Comparison of ENCODE assay signal across 25 mouse cellular contexts in the genomic region with DNA sequence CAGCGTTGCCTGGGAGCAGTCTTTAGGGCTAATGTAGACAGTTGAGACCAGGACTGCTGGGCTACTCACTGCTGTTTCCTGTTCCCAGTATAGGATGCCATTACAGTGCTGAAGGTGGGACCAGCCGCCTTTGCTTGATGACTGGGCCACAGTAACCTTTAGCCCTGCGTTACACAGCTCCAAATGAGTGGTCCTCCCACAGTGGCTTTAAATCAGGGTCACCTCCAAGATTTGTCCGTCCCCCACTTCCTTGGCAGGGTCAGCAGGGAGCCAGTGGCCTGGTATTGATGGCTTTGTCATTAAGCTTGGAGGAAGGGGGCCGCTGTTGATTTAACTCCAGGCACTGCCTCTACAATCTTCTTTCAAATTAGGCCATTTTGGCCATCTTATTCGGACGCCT. TPM values are rescaled to one million over a fixed set of nuclear protein-coding genes. Genes with fewer than 3 reads are reported as not detected.
DNase-seq lines count a peak whose midpoint lies in the region; ATAC-seq and TF ChIP-seq lines count a peak whose summit lies in the region.
"Had no signal": no experiment of that assay in that cellular context is flagged by ENCODE, and none has a peak within 500 bp of the region (broad histone marks: within the 10 kb centered on the region; RNA-seq: fewer than 3 reads in every experiment).

No protein-coding gene starts in this region.

- H3K27me3 ChIP-seq in forebrain, embryonic 10.5 days (ENCODE audit: poor library complexity, severe bottlenecking): 0 out of 2 replicates have a peak, but pooled peaks cover 2% of the 10 kb centered on the region
- no peaks in the 10 kb centered on the region for H3K27me3 ChIP-seq in forebrain, embryonic 14.5 days (replicated peaks; ENCODE audit: control insufficient read depth, insufficient read depth, low read length)
- H3K27me3 ChIP-seq in neural tube, embryonic 13.5 days: no peaks in the 10 kb centered on the region
- H3K27me3 ChIP-seq in limb, embryonic 13.5 days: peaks cover 16% of the 10 kb centered on the region; the same call in 1 of the 2 replicates
- no peaks in the 10 kb centered on the region for H3K27me3 ChIP-seq in liver, postnatal 0 days (ENCODE audit: insufficient read depth, low read length)
- H3K27me3 ChIP-seq: forebrain, embryonic 15.5 days; heart, embryonic 12.5 days; heart, embryonic 15.5 days; hindbrain, embryonic 13.5 days had no signal

- H3K9ac ChIP-seq in forebrain, embryonic 14.5 days (ENCODE audit: low read length): no peak overlapping the region
- no peak overlapping the region for H3K9ac ChIP-seq in neural tube, embryonic 13.5 days
- no peak overlapping the region for H3K9ac ChIP-seq in limb, embryonic 13.5 days
- no peak overlapping the region for H3K9ac ChIP-seq in liver, postnatal 0 days (replicated peaks)
- H3K9ac ChIP-seq: forebrain, embryonic 15.5 days; heart, embryonic 12.5 days; heart, embryonic 15.5 days; hindbrain, embryonic 13.5 days had no signal

- DNase-seq in forebrain, embryonic 10.5 days (ENCODE audit: extremely low spot score, low spot score): no peak
- DNase-seq in forebrain, embryonic 14.5 days (ENCODE audit: low spot score): no peak
- no peak for DNase-seq in neural tube, embryonic 10.5 days (ENCODE audit: extremely low spot score, low spot score)
- DNase-seq in cerebellum, adult 11 months: no peak
- DNase-seq in liver, postnatal 0 days: no peak
- DNase-seq: adrenal gland, adult 8-10 months; adrenal gland, postnatal 25 days; cerebellum, adult 2 months; cerebellum, adult 9-11 months; cerebellum, postnatal 36 days; gastrocnemius, postnatal 25 days; heart, adult 18-20 months; heart, postnatal 14 days; heart, postnatal 4 days had no signal

- ATAC-seq in forebrain, embryonic 14.5 days: no peak
- ATAC-seq in neural tube, embryonic 13.5 days (ENCODE audit: low read depth): peak; percentile 51; the same call in 1 of the 2 replicates
- peak; percentile 25; the same call in 1 of the 2 replicates for ATAC-seq in limb, embryonic 13.5 days (ENCODE audit: low FRiP score, low read depth)
- ATAC-seq in liver, postnatal 0 days: no peak
- ATAC-seq: activated CD4-positive, CD25-positive, alpha-beta regulatory T cell, adult 4 months; forebrain, embryonic 15.5 days had no signal

- no peaks in the 10 kb centered on the region for H3K9me3 ChIP-seq in forebrain, embryonic 10.5 days
- H3K9me3 ChIP-seq in forebrain, embryonic 14.5 days (replicated peaks; ENCODE audit: control insufficient read depth, low read length): no peaks in the 10 kb centered on the region
- no peaks in the 10 kb centered on the region for H3K9me3 ChIP-seq in neural tube, embryonic 13.5 days
- H3K9me3 ChIP-seq in limb, embryonic 13.5 days: no peaks in the 10 kb centered on the region
- no peaks in the 10 kb centered on the region for H3K9me3 ChIP-seq in liver, postnatal 0 days (ENCODE audit: low read length)
- H3K9me3 ChIP-seq: forebrain, embryonic 15.5 days; heart, embryonic 12.5 days; heart, embryonic 15.5 days; hindbrain, embryonic 13.5 days had no signal

- no peak for TF ChIP-seq EP300 in liver, postnatal 0 days (IDR thresholded peaks at IDR 0.05; ENCODE audit: low read depth)

- H3K36me3 ChIP-seq in forebrain, embryonic 10.5 days (replicated peaks): peaks cover 67% of the 10 kb centered on the region
- H3K36me3 ChIP-seq in forebrain, embryonic 14.5 days (ENCODE audit: control insufficient read depth, insufficient read depth, low read length): peaks cover 35% of the 10 kb centered on the region; the same call in 1 of the 2 replicates
- peaks cover 25% of the 10 kb centered on the region for H3K36me3 ChIP-seq in neural tube, embryonic 13.5 days
- H3K36me3 ChIP-seq in limb, embryonic 13.5 days: peaks cover 35% of the 10 kb centered on the region
- H3K36me3 ChIP-seq in liver, postnatal 0 days (replicated peaks; ENCODE audit: insufficient read depth, low read length): peaks cover 80% of the 10 kb centered on the region

- TF ChIP-seq CTCF in liver, postnatal 0 days (IDR thresholded peaks at IDR 0.05; ENCODE audit: low read depth): no peak

- WGBS in forebrain, embryonic 10.5 days: 73% methylated on average over 7 of the region's 7 CpGs
- WGBS in forebrain, embryonic 14.5 days: 63% methylated on average over 7 of the region's 7 CpGs
- WGBS in neural tube, embryonic 13.5 days: 39% methylated on average over 7 of the region's 7 CpGs
- 21% methylated on average over 7 of the region's 7 CpGs for WGBS in limb, embryonic 13.5 days
- 88% methylated on average over 7 of the region's 7 CpGs for WGBS in liver, postnatal 0 days (ENCODE audit: insufficient replicate concordance)

- H3K4me3 ChIP-seq in forebrain, embryonic 10.5 days: no peak overlapping the region
- no peak overlapping the region for H3K4me3 ChIP-seq in forebrain, embryonic 14.5 days (ENCODE audit: low read depth, low read length)
- H3K4me3 ChIP-seq in neural tube, embryonic 13.5 days: no peak overlapping the region
- H3K4me3 ChIP-seq in limb, embryonic 13.5 days: no peak overlapping the region
- H3K4me3 ChIP-seq in liver, postnatal 0 days (ENCODE audit: low read depth, low read length): no peak overlapping the region
- H3K4me3 ChIP-seq: forebrain, embryonic 15.5 days; heart, embryonic 12.5 days; heart, embryonic 15.5 days; hindbrain, embryonic 13.5 days had no signal

- peaks cover 13% of the 10 kb centered on the region for H3K4me1 ChIP-seq in forebrain, embryonic 10.5 days
- no peaks in the 10 kb centered on the region for H3K4me1 ChIP-seq in forebrain, embryonic 14.5 days (ENCODE audit: control insufficient read depth, insufficient read depth, low read length)
- peaks cover 17% of the 10 kb centered on the region for H3K4me1 ChIP-seq in neural tube, embryonic 13.5 days (replicated peaks)
- peaks cover 41% of the 10 kb centered on the region for H3K4me1 ChIP-seq in limb, embryonic 13.5 days
- no peaks in the 10 kb centered on the region for H3K4me1 ChIP-seq in liver, postnatal 0 days (ENCODE audit: insufficient read depth)
- H3K4me1 ChIP-seq: forebrain, embryonic 15.5 days; heart, embryonic 12.5 days; heart, embryonic 15.5 days had no signal

- no peak overlapping the region for H3K4me2 ChIP-seq in forebrain, embryonic 14.5 days (ENCODE audit: low read length)
- H3K4me2 ChIP-seq in neural tube, embryonic 13.5 days: no peak overlapping the region
- peak overlapping the region; percentile 38 for H3K4me2 ChIP-seq in limb, embryonic 13.5 days (replicated peaks)
- H3K4me2 ChIP-seq in liver, postnatal 0 days (ENCODE audit: low read depth, low read length): no peak overlapping the region
- H3K4me2 ChIP-seq: forebrain, embryonic 15.5 days; heart, embryonic 12.5 days; heart, embryonic 15.5 days; hindbrain, embryonic 13.5 days had no signal

- H3K27ac ChIP-seq in forebrain, embryonic 10.5 days: peak overlapping the region; percentile 3; the same call in 1 of the 2 replicates
- H3K27ac ChIP-seq in forebrain, embryonic 14.5 days (ENCODE audit: low read depth, low read length): no peak overlapping the region
- peak overlapping the region; percentile 38; the same call in 1 of the 2 replicates for H3K27ac ChIP-seq in neural tube, embryonic 13.5 days (replicated peaks)
- H3K27ac ChIP-seq in limb, embryonic 13.5 days: peak overlapping the region; percentile 63; the same call in 1 of the 2 replicates
- H3K27ac ChIP-seq in liver, postnatal 0 days (ENCODE audit: low read depth): no peak overlapping the region
- H3K27ac ChIP-seq: forebrain, embryonic 15.5 days; heart, embryonic 15.5 days; hindbrain, embryonic 13.5 days had no signal

RNA-seq across cellular contexts. Expression of a gene that starts 20.8 kb away (rescaled TPM):
- polyA plus RNA-seq in forebrain, embryonic 10.5 days (2016; fragmentation: Nextera tagmentation; extraction: Ambion mirVana): not detected in 2 replicates
- polyA plus RNA-seq in forebrain, embryonic 14.5 days (2014; fragmentation: Nextera tagmentation; extraction: Ambion mirVana): 0.31 TPM in 1 of 2 replicates, not detected in the other
- polyA plus RNA-seq in neural tube, embryonic 13.5 days (2015; fragmentation: Nextera tagmentation; extraction: Ambion mirVana): 0.30 and 0.42 TPM in 2 replicates
- not detected in 2 replicates for polyA plus RNA-seq in limb, embryonic 13.5 days (2015; fragmentation: Nextera tagmentation; extraction: Ambion mirVana)
- not detected in 2 replicates for polyA plus RNA-seq in liver, postnatal 0 days (2015; fragmentation: Nextera tagmentation; extraction: Ambion mirVana)
- polyA plus RNA-seq: activated CD4-positive, CD25-positive, alpha-beta regulatory T cell, adult 4 months; embryonic facial prominence, embryonic 11.5 days; forebrain, embryonic 11.5 days; forebrain, embryonic 15.5 days; gonadal fat pad, adult 2 months; heart, embryonic 12.5 days; heart, embryonic 15.5 days; hindbrain, embryonic 13.5 days had no signal

RNA-seq across cellular contexts. Expression of a gene that starts 24.4 kb away (rescaled TPM):
- 26.5 and 26.8 TPM in 2 replicates for polyA plus RNA-seq in forebrain, embryonic 10.5 days (2016; fragmentation: Nextera tagmentation; extraction: Ambion mirVana)
- polyA plus RNA-seq in forebrain, embryonic 14.5 days (2014; fragmentation: Nextera tagmentation; extraction: Ambion mirVana): 19.6 and 20.0 TPM in 2 replicates
- polyA plus RNA-seq in neural tube, embryonic 13.5 days (2015; fragmentation: Nextera tagmentation; extraction: Ambion mirVana): 24.3 and 28.7 TPM in 2 replicates
- 29.6 and 32.9 TPM in 2 replicates for polyA plus RNA-seq in limb, embryonic 13.5 days (2015; fragmentation: Nextera tagmentation; extraction: Ambion mirVana)
- polyA plus RNA-seq in liver, postnatal 0 days (2015; fragmentation: Nextera tagmentation; extraction: Ambion mirVana): 31.6 and 37.0 TPM in 2 replicates

RNA-seq across cellular contexts. Expression of a gene that starts 27.1 kb away (rescaled TPM):
- 0.16 TPM in 1 of 2 replicates, not detected in the other for polyA plus RNA-seq in forebrain, embryonic 10.5 days (2016; fragmentation: Nextera tagmentation; extraction: Ambion mirVana)
- not detected in 2 replicates for polyA plus RNA-seq in forebrain, embryonic 14.5 days (2014; fragmentation: Nextera tagmentation; extraction: Ambion mirVana)
- 1.2 and 4.1 TPM in 2 replicates for polyA plus RNA-seq in neural tube, embryonic 13.5 days (2015; fragmentation: Nextera tagmentation; extraction: Ambion mirVana)
- not detected in 2 replicates for polyA plus RNA-seq in limb, embryonic 13.5 days (2015; fragmentation: Nextera tagmentation; extraction: Ambion mirVana)
- not detected in 2 replicates for polyA plus RNA-seq in liver, postnatal 0 days (2015; fragmentation: Nextera tagmentation; extraction: Ambion mirVana)
- polyA plus RNA-seq: activated CD4-positive, CD25-positive, alpha-beta regulatory T cell, adult 4 months; cortical plate, adult 2 months; embryonic facial prominence, embryonic 11.5 days; forebrain, embryonic 11.5 days; heart, embryonic 12.5 days; heart, embryonic 15.5 days had no signal

RNA-seq across cellular contexts. Expression of a gene that starts 35.5 kb away (rescaled TPM):
- 2.7 and 3.9 TPM in 2 replicates for polyA plus RNA-seq in forebrain, embryonic 10.5 days (2016; fragmentation: Nextera tagmentation; extraction: Ambion mirVana)
- polyA plus RNA-seq in forebrain, embryonic 14.5 days (2014; fragmentation: Nextera tagmentation; extraction: Ambion mirVana): 3.1 and 3.9 TPM in 2 replicates
- 4.3 and 6.2 TPM in 2 replicates for polyA plus RNA-seq in neural tube, embryonic 13.5 days (2015; fragmentation: Nextera tagmentation; extraction: Ambion mirVana)
- 12.6 and 14.4 TPM in 2 replicates for polyA plus RNA-seq in limb, embryonic 13.5 days (2015; fragmentation: Nextera tagmentation; extraction: Ambion mirVana)
- polyA plus RNA-seq in liver, postnatal 0 days (2015; fragmentation: Nextera tagmentation; extraction: Ambion mirVana): 7.3 and 10.0 TPM in 2 replicates

Comparison
In these comparisons a context has a peak if more than half of its experiments do, and no peak if none do; other contexts are left out.
1. H3K27ac ChIP-seq: peak in forebrain, embryonic 10.5 days (single experiment), neural tube, embryonic 13.5 days (single experiment) and limb, embryonic 13.5 days (single experiment); none in forebrain, embryonic 14.5 days (single experiment) and liver, postnatal 0 days (single experiment).
2. ATAC-seq: peak in neural tube, embryonic 13.5 days (single experiment) and limb, embryonic 13.5 days (single experiment); none in forebrain, embryonic 14.5 days (single experiment) and liver, postnatal 0 days (single experiment).